Mouse (Mus musculus) liver, embryonic 12.5 days (tissue): ENCODE results near the gene Nfe2l1. TPM values are rescaled to one million over a fixed set of nuclear protein-coding genes. Genes with fewer than 3 reads are reported as not detected.

Experiments
- ATAC-seq: fragments of 200-750 bp; cut with Nextera tagmentation; 2 replicates; pipeline ENCODE4 v1.8.0; 2017; ENCODE audit warnings: moderate number of reproducible peaks, mild to moderate bottlenecking, moderate library complexity
- H3K27ac ChIP-seq: fragments of 300-500 bp; sonication (generic); 2 replicates; pipeline ENCODE4 v1.5.1; 2016; ENCODE audit warnings: mild to moderate bottlenecking
- H3K27me3 ChIP-seq: fragments of 300-500 bp; sonication (generic); replicated peaks from 2 replicates; pipeline ENCODE4 v1.6.1; 2016; ENCODE audit warnings: mild to moderate bottlenecking, moderate library complexity
- H3K36me3 ChIP-seq: fragments of 300-500 bp; sonication (generic); 2 replicates; pipeline ENCODE4 v1.6.1; 2016; ENCODE audit warnings: mild to moderate bottlenecking, moderate library complexity
- H3K4me1 ChIP-seq: fragments of 300-500 bp; sonication (generic); 2 replicates; pipeline ENCODE4 v1.6.1; 2016
- H3K4me2 ChIP-seq: fragments of 300-500 bp; sonication (generic); 2 replicates; pipeline ENCODE4 v1.6.1; 2016; ENCODE audit warnings: mild to moderate bottlenecking, moderate library complexity
- H3K4me3 ChIP-seq: fragments of 300-500 bp; sonication (generic); 2 replicates; pipeline ENCODE4 v1.5.1; 2016; ENCODE audit warnings: mild to moderate bottlenecking, moderate library complexity
- H3K9ac ChIP-seq: fragments of 300-500 bp; sonication (generic); 2 replicates; pipeline ENCODE4 v1.6.1; 2016; ENCODE audit warnings: mild to moderate bottlenecking, moderate library complexity
- H3K9me3 ChIP-seq: fragments of 300-500 bp; sonication (generic); replicated peaks from 2 replicates; pipeline ENCODE4 v1.6.1; 2016; ENCODE audit warnings: mild to moderate bottlenecking, moderate library complexity
- WGBS: fragments of 180-500 bp; shearing (Covaris S2); methylation state at CpG from one replicate; pipeline ENCODE4 v1.1.7; 2016; ENCODE audit not compliant: insufficient replicate concordance; 5-methylcytosine and 5-hydroxymethylcytosine counted together
- polyA plus RNA-seq: library from polyadenylated mRNA; unstranded; fragments of >200 nt; fragmentation: Nextera tagmentation; extraction: Ambion mirVana; gene quantifications from 2 replicates; pipeline ENCODE4 v1.2.1, GENCODE M21; 2016

Nfe2l1 gene
- polyA plus RNA-seq, 1 experiment from 2014 or later = 26.7 TPM

DNA sequence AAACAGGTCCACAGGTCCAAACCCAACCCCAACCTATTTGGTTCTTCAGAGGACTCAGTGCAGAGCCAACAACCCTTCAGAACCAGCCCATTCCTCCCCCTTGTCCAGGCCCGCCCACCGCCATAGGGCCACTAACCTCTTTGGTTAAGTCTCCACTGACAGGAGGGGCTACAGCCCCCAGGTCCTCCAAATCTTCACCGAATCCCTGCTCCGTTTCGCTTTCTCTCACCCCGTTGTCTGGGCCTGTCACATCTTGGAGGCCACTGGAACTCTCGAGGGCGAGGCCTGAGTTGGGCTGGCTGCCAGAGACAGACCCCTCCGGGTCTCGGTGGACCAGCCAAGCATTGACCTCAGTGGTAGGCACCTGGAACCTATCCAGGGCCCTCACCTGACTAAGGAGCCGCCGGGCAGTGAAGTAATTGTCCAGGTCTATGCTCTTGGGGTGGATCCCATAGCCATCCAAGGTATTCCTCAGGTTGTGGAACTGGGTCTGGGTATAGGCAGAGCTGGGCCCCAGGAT is 2.6 kb downstream of the Nfe2l1 start:
- 86% methylated on average over 12 of the region's 12 CpGs for WGBS
- no peaks in the 10 kb centered on the region for H3K27me3 ChIP-seq
- H3K9me3 ChIP-seq = no peaks in the 10 kb centered on the region
- 0 out of 2 replicates have a peak overlapping the region, but pooled peaks have one; percentile 6 for H3K27ac ChIP-seq
- peaks cover 46% of the 10 kb centered on the region for H3K36me3 ChIP-seq
- no peak for ATAC-seq
- H3K4me3 ChIP-seq = no peak overlapping the region
- peaks cover 79% of the 10 kb centered on the region for H3K4me1 ChIP-seq
- H3K4me2 ChIP-seq = peak overlapping the region; percentile 89
- 0 out of 2 replicates have a peak overlapping the region, but pooled peaks have one; percentile 8 for H3K9ac ChIP-seq

DNA sequence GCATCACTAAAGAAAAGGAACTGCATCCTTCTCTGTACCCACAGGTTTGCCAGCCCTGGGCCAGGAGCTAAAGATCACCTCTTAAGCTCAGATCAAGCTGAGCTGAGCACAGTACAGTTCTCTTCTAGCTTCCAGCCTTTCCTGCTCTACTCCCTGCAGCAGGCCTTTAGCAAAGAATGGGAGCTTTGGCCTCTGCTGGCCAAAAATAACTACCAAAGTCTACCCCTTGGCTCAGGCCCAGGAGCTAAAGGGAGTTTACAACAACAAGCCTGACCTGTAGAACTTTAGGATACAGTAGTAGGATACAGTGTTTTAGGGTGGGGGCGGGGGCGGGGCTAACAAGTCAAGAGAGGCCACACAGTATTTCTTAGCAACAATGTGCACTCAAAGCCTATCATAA is 3.3 kb downstream of the Nfe2l1 start:
- peak overlapping the region; percentile 89 for H3K4me2 ChIP-seq
- peaks cover 75% of the 10 kb centered on the region for H3K4me1 ChIP-seq
- no peak overlapping the region for H3K4me3 ChIP-seq
- peak overlapping the region; percentile 42; the same call in 1 of the 2 replicates for H3K27ac ChIP-seq
- H3K9me3 ChIP-seq = no peaks in the 10 kb centered on the region
- H3K36me3 ChIP-seq = peaks cover 53% of the 10 kb centered on the region
- H3K9ac ChIP-seq = 0 out of 2 replicates have a peak overlapping the region, but pooled peaks have one; percentile 8
- no peaks in the 10 kb centered on the region for H3K27me3 ChIP-seq
- ATAC-seq = no peak
- WGBS = 58% methylated on average over 2 of the region's 2 CpGs

DNA sequence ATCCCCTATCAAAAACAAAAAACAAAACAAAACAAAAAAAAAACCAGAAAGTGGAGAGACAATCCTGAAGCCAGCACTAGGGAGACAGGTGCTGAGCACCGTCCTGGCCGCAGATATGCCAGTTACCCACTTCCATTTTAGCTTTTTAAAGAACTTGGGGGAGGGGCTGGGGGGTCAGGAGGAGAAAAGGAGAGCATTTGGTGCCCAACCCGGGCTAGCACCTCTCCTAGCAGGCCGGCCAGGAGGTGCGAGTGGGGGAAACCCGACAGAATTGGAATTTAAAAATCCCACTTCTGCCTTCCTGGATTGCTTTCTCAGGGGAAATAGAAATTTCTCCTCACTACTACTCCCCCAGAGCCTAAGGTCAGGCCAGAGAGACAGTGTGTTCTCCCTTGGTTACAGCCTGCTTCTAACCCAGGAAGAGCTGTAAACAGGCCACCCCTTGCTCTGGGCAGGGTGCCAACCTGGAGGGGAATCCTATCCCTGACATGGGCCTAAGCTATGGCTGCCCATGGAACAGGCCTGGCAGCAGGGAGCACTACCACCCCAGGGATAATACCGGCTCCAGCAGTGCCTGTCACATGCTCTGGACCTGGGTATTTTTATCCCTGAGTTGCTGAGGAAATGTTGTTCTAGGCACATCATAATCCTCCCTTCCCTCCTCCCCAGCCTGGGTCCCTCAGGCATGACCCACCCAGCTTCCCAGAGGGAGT is 4.8 kb downstream of the Nfe2l1 start:
- no peaks in the 10 kb centered on the region for H3K27me3 ChIP-seq
- peak overlapping the region; percentile 66 for H3K27ac ChIP-seq
- H3K4me3 ChIP-seq = 0 out of 2 replicates have a peak overlapping the region, but pooled peaks have one; percentile 5
- peak overlapping the region; percentile 85 for H3K4me2 ChIP-seq
- peaks cover 66% of the 10 kb centered on the region for H3K4me1 ChIP-seq
- H3K9me3 ChIP-seq = no peaks in the 10 kb centered on the region
- no peak for ATAC-seq
- WGBS = 57% methylated on average over 7 of the region's 7 CpGs
- peaks cover 68% of the 10 kb centered on the region for H3K36me3 ChIP-seq
- peak overlapping the region; percentile 60; the same call in 1 of the 2 replicates for H3K9ac ChIP-seq

DNA sequence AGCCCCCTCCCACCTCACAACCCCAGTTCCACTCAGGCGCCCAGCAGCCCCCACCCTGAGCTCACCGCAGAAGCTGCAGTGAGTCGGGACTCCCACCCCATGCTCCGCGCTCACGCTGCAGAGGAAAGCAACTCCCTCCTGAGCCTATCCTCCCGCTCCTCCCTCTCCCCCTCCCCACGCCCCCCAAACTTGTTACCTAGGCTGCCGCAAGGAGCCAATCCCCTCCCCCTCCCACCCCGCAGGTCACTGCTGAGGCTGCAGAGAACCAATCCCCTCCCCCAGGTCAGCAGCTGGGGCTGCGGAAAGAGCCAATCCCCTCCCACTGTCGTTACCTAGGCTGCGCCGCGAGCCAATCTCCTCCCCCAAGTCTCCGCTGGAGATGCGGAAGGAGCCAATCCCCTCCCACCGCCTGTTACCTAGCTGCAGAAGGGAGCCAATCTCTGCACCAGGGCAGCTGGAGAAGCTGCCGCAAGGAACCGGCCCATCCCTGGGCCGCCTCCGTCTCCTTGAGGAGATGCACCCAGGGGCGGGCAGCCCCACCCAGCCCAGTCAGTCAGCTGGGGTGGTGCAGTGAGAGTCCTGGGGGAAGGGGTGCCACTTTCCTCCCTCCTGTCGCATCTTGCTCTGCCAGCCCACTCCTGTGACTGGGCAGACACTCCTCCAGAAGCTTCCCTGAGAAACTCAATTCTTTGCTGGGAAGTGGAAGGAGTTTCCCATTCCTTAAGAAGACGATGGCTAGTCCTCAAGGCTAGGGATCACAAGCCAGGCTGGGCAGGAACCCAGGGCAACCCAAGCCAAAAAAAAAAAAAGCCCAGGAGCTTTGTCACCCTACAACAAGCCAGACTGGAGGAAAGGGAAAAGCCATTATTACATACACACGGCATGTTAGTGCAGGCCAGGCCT is 5.6 kb downstream of the Nfe2l1 start:
- H3K4me3 ChIP-seq = peak overlapping the region; percentile 53
- peak overlapping the region; percentile 66; the same call in 1 of the 2 replicates for H3K27ac ChIP-seq
- no peaks in the 10 kb centered on the region for H3K9me3 ChIP-seq
- peak; percentile 86 for ATAC-seq
- WGBS = 9% methylated on average over 26 of the region's 26 CpGs
- peaks cover 66% of the 10 kb centered on the region for H3K4me1 ChIP-seq
- no peaks in the 10 kb centered on the region for H3K27me3 ChIP-seq
- peak overlapping the region; percentile 85 for H3K4me2 ChIP-seq
- H3K36me3 ChIP-seq = peaks cover 76% of the 10 kb centered on the region
- H3K9ac ChIP-seq = peak overlapping the region; percentile 60

DNA sequence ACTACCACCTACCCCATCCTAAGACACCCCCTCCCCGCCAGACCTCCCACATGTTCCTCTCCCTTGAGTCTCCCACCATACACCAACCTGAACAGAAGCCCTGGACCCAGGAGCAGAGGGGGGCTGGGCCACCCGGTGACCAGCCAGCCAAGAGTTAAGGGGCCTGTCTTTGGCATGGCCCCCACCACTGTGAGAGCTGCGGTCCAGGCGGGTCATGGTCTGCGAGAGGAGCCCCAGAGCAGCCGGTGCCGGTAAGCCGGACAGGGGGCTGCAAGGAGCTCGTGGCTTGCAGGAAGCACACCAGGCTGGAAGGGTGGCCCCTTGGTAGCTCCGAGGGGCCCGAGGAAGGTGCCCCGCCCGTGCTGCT is 6.3 kb downstream of the Nfe2l1 start:
- H3K9me3 ChIP-seq = no peaks in the 10 kb centered on the region
- no peaks in the 10 kb centered on the region for H3K27me3 ChIP-seq
- peaks cover 59% of the 10 kb centered on the region for H3K4me1 ChIP-seq
- WGBS = 29% methylated on average over 13 of the region's 13 CpGs
- H3K4me2 ChIP-seq = peak overlapping the region; percentile 85
- peak overlapping the region; percentile 53 for H3K4me3 ChIP-seq
- peak overlapping the region; percentile 60 for H3K9ac ChIP-seq
- H3K27ac ChIP-seq = peak overlapping the region; percentile 62
- H3K36me3 ChIP-seq = peaks cover 83% of the 10 kb centered on the region
- no peak for ATAC-seq

DNA sequence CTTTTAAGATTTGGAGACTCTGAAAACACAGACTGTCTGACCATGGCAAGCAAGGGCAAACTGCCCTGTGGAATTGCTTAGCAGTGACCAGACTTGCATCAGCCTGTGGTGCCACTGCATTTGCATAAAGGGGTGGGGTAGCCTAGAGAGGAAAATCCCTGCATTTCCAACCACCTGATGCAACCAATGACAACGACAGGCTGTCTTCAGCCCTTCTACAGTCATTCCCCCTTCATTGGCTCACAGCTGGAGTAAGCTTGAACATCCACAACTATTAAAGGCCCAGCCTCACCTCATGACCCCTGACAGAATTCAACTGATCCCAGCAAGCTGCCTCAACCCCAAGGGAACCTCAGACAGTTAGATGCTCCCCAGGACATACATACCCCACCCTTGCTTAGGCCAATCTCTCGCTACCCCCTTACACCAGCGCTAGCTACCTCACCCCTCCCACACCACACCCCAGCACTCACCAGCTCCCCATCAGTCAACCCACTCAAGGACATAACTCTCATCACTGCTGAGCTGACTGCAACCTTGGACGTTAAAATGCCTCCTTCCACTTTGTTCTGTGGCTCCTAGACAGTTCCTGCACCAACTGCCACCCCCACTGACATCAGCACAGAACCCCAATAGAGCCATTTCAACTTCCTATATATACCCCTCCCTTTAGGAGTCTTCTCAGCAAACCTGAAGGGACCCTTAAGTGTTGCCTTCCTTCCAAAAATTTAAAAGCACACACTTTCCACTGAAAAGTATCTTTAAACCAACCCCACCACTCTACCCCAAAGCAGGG is 6.9 kb downstream of the Nfe2l1 start:
- WGBS = 48% methylated on average over 4 of the region's 4 CpGs
- peak overlapping the region; percentile 62 for H3K27ac ChIP-seq

DNA sequence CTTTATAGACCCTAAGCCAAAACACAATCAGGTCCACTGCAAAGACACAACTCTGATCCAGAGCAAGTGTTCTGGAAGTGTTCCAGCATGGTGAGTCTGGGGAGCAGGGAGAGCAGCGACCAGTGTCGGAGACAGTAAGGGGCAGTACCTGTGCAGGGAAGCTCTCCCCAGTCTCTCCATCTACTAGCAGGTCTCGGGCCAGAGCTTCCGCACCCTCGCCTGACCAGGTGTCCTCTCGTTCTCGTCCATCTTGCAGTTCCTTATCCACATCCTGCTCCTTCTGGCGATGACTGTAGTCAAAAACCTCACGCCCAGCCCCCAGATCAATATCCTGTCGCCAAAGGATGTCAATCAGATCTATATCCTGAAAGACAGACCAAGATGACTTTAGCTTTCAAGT is 7.8 kb downstream of the Nfe2l1 start:
- peaks cover 87% of the 10 kb centered on the region for H3K36me3 ChIP-seq
- H3K9ac ChIP-seq = no peak overlapping the region
- no peak for ATAC-seq
- 86% methylated on average over 10 of the region's 10 CpGs for WGBS
- no peak overlapping the region for H3K27ac ChIP-seq
- no peak overlapping the region for H3K4me3 ChIP-seq
- H3K4me2 ChIP-seq = no peak overlapping the region
- peaks cover 44% of the 10 kb centered on the region for H3K4me1 ChIP-seq
- no peaks in the 10 kb centered on the region for H3K27me3 ChIP-seq
- no peaks in the 10 kb centered on the region for H3K9me3 ChIP-seq

More for the DNA sequence above, 6.9 kb downstream of the Nfe2l1 start:
- no peaks in the 10 kb centered on the region for H3K27me3 ChIP-seq
- peaks cover 53% of the 10 kb centered on the region for H3K4me1 ChIP-seq
- peaks cover 87% of the 10 kb centered on the region for H3K36me3 ChIP-seq
- H3K9ac ChIP-seq = peak overlapping the region; percentile 60; the same call in 1 of the 2 replicates
- peak overlapping the region; percentile 85 for H3K4me2 ChIP-seq
- peak overlapping the region; percentile 53 for H3K4me3 ChIP-seq
- peak; percentile 8; the same call in 1 of the 2 replicates for ATAC-seq
- no peaks in the 10 kb centered on the region for H3K9me3 ChIP-seq

DNA sequence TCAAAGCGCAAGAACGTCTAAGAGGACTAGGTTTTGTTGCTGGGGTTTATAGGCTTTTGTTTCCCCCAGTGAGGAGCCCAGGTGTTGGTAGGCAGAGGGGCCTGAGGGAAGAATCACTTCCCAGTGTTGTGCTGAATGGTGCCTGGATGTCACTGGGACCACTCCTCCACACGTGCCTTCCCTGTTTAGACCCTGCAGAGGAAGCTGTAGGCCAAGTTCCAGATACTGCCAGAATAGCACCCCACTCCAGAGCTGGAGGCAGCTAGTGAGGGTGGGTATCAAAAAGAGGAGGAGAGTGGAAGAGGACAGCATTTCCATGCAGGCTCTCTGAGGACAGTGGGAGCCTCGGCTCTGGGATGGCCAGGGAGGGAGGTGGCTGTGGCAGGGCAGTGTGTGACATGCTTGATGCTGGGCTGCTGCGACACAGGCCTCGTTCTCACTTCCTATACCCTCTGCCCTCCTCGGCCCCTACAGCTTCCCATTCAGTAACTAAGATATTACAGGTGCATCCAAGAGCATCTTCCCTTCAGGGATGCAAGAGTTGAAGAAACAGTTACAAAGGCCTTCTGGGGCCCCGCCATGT is 11.5 kb downstream of the Nfe2l1 start:
- no peak for ATAC-seq
- 83% methylated on average over 8 of the region's 8 CpGs for WGBS
- Histone ChIP-seq H3K9me3 (no peaks in the 10 kb centered on the region), H3K4me1 (peaks cover 7% of the 10 kb centered on the region), H3K27ac (no peak overlapping the region), H3K9ac (no peak overlapping the region), H3K4me2 (no peak overlapping the region), H3K36me3 (peaks cover 97% of the 10 kb centered on the region), H3K27me3 (no peaks in the 10 kb centered on the region), H3K4me3 (no peak overlapping the region)

DNA sequence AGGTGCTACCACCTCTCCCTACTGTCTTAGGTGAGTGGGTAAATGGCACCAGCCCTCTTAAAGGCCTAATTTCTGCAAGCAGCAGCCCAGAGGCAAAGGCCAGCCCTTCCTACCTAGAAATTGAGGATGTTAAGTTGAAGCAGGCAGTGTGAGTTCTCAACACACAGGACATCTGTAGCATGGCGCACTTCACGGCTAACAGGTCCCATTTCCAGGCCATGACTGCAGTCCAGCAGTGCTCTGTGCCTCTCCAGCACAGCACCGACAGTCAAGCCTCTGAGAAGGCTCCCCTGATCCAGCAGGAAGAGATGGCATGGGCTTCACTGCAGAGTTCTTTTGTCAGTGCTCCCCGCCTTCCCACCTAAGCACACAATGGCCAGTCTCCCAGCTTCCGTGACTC is 12.8 kb downstream of the Nfe2l1 start:
- no peak for ATAC-seq
- H3K4me1 ChIP-seq = no peaks in the 10 kb centered on the region
- H3K4me2 ChIP-seq = no peak overlapping the region
- H3K27ac ChIP-seq = no peak overlapping the region
- no peaks in the 10 kb centered on the region for H3K9me3 ChIP-seq
- WGBS = 92% methylated on average over 5 of the region's 5 CpGs
- H3K9ac ChIP-seq = no peak overlapping the region
- no peaks in the 10 kb centered on the region for H3K27me3 ChIP-seq
- peaks cover 98% of the 10 kb centered on the region for H3K36me3 ChIP-seq
- no peak overlapping the region for H3K4me3 ChIP-seq

DNA sequence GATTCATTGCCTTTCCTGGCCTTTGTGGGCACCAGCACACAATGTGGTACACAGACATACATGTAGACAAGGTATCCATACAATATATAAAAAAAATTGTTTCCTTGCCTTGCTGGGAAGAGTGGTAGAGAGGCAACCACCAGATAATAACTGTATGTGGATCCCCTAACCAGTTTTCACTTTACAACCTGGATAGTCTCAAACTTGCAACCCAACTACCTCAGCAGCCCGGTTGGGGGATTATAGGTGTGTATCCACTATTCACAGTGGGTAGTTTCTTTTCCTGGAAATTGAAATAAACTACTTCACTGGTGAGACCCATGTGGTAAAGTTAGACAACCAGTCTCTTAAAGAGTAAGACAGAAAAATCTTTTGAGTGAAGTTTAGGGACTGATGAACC is 13.3 kb downstream of the Nfe2l1 start:
- H3K27me3 ChIP-seq = no peaks in the 10 kb centered on the region
- 83% methylated on average over 1 of the region's 1 CpGs for WGBS
- H3K4me2 ChIP-seq = no peak overlapping the region
- H3K9me3 ChIP-seq = no peaks in the 10 kb centered on the region
- H3K4me1 ChIP-seq = no peaks in the 10 kb centered on the region
- no peak for ATAC-seq
- no peak overlapping the region for H3K4me3 ChIP-seq
- no peak overlapping the region for H3K9ac ChIP-seq
- H3K27ac ChIP-seq = no peak overlapping the region
- H3K36me3 ChIP-seq = peaks cover 98% of the 10 kb centered on the region

DNA sequence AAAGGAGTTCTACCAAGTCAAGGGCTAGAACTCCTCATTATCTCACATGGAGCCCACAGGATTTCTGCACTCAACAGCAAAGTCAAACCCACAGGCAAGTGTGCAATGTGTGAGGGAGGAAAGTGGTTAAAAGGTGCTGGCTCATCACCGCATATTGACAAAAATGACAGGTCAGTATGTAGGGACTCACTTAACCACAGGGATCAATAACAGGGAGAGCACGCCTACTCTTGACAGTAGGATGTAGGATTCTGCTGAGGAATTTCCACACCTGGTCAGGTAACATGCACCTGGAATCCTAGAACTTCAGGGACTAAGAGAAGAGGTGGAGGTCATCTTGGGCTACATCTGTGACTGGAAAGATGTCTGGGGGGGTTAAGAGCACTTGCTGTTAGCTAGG is 13.9 kb downstream of the Nfe2l1 start:
- H3K9ac ChIP-seq = no peak overlapping the region
- no peak overlapping the region for H3K27ac ChIP-seq
- H3K9me3 ChIP-seq = no peaks in the 10 kb centered on the region
- H3K36me3 ChIP-seq = peaks cover 98% of the 10 kb centered on the region
- no peak overlapping the region for H3K4me3 ChIP-seq
- no peaks in the 10 kb centered on the region for H3K27me3 ChIP-seq
- WGBS = 83% methylated on average over 2 of the region's 2 CpGs
- no peaks in the 10 kb centered on the region for H3K4me1 ChIP-seq
- no peak overlapping the region for H3K4me2 ChIP-seq
- no peak for ATAC-seq
